Mouse (Mus musculus) monocyte, adult 2 months (primary cell): ENCODE data around the gene Gm17606.

Experiments used
- DNase-seq, 2 experiments: peaks; one replicate each; pipeline ENCODE4 v3.0.0; 2022; ENCODE audit warnings: low spot score in 2 of 2, low read depth in 1 of 2

Gene Gm17606

DNA sequence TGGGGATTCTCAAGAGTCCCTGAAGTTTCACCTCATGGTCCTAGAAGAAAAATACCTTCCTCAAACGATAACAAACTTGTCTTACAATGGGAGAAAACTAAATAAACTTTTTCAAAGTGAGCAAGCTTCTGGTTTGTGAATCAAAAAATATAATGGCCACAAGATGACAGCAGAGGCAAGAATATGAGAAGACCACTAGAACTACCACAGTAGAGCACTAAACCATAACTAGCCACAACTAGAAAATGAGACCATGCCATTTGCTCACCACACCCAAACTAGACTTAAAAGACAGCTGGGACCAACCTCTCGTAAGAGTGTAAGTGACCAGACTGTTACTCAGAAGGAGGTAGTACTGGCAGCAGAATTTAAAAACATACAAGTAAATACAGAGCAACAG, 19.3 kb downstream of the Gm17606 start:
- no peak for DNase-seq

DNA sequence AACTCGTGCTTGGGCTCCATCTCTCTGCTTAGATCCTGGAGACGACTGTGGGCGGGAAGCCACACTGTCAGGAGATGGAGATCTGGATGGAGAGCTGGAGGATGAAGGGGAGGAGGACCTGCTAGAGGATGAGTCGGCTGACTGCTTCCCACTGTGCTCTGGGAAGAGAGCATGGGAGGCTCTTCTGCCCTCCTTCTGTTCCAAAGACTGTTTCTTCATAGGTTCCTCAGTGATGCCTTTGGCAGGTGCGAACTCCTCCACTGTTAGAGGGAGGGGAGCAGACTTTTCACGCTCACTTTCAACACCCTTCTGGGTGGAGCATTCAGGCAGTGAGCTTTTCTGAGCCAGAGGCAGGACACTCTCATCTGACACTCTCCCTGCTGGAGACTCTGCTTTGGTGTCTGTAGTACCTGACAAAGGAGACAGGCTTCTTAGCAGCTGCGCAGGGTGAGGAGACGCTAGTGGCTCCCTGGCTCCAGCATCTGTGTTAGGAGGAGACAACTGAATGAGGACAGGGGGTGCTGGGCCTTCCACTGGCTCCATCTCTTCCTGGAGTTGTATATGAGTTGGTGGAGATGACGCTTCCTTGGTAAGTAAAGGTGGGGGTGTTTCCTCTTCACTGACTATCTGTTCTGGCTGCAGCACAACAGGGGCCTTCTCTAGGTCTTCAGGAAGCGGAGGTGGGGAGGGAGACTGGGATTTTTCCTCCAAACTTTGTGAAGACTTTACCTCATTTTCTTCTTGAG, 23.9 kb downstream of the Gm17606 start:
- no peak for DNase-seq

DNA sequence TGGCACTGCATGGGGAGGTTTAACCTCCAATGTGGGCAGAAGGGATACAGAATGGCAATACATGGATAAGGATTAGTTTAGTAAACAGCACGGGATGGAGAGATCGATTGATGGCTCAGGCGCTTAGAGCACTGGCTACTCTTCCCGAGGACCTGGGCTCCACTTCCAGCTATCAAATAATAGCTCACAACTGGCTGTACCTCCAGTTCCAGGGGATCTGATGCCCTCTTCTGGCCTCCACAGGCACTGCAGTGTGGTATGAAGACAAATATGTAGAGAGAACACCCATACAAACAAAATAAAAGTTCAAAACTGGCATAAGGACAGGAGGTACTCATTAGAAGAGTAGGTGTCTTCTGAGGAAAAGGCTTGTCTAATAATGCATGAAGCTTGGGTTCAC, 28.6 kb downstream of the Gm17606 start:
- DNase-seq = peak in 1 of 2 experiments; percentile 22

DNA sequence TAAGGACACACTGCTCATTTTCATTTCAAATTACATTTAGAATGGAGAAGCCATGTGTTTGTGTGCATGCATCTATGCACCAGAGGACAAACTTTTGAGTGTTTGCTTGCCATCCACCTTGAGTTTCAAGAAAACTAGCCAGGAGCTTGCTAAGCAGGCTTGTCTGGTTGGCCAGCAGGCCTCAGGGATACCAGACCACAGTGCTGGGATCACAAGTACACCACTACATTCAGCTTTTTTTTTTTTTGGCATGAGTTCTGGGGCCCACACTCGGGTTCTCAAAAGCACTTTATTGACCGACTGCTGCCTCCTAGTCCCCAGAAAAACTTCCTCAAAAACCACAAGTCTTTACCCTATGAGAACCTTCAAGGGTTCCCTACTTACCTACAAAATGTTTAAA, 33.6 kb downstream of the Gm17606 start:
- DNase-seq = no peak

DNA sequence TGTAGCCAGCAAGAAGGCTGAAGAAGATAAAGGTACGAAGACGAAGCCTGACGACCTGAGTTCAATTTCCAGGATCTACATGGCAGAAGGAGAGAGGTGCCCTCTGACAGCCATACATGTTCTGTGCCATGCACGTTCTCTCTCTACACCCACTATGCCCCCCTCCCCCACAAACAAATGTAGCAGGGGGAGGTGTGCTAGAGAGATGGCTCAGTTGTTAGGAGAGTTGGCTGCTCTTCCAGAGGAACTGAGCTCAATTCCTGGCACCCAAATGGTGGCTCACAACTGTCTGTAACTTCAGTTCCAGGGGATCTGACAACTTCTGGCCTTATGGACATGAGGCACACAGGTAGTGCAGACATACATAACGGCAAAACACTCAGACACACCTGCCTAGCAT, 35.5 kb downstream of the Gm17606 start:
- no peak for DNase-seq

DNA sequence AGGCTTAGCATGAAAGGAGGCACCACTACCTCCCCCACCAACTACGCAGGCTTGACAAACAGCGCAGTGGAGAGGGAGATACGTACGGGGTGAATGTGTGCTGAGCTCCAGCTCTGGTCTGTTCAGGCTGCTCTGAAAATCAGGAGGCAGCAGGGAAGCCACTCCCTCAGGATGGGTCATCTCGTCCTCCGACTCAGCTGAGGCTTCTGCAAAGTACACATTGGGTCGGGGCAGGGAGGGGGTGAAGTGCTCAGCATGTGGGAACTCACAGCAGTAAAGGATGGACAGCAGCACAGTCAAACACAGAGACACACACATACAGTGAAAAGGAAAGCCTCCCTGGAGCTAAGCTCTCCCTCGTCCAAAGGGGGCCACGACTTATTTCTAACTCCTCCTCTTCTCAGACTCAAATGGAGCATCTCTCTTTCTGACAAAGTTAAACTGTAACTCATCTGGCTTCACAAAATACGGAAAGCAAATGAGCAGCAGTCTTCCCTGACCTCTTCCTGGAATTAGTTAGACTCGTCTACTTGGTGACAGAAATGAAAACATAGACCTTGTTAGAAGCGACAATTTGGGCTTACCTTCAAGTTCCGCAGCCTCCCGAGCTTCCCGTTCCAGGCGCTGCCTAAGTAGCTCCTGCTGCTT, 38.0 kb downstream of the Gm17606 start:
- no peak for DNase-seq

DNA sequence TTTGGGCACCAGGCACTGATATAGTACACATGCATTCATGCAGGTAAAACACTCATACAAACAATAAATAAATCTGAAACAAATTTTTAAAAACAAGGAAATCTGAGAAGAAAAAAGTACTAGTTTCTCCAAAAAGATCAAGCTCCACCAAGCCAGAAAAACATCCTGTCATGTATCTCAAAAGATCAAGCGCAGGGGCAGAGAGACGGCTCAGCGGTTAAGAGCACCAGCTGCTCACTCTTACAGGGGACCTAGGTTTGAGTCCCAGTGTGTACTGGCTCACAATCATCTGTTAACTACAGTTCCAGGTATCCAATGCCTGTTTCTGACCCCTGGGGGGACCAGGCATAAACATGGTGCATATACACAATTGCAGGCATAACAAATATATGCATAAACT, 41.6 kb downstream of the Gm17606 start:
- DNase-seq = no peak

DNA sequence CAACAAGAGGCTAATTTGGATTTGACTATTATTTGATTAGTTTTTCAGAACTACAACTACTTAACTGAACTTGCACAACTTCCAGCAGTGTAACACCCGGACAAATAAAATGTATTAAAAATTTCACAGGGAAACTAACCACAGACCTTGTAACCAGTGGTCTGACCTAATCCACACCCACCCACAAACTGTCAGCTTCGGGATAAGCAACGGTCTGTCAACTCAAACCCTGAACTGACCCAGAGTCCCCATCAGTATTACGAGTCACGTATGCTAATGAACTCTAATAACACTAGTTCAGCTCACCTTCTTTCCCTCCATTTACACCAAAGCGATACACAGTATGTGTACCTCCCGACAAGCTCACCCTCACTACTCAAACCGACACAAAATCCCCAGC, 44.7 kb downstream of the Gm17606 start:
- no peak for DNase-seq

DNA sequence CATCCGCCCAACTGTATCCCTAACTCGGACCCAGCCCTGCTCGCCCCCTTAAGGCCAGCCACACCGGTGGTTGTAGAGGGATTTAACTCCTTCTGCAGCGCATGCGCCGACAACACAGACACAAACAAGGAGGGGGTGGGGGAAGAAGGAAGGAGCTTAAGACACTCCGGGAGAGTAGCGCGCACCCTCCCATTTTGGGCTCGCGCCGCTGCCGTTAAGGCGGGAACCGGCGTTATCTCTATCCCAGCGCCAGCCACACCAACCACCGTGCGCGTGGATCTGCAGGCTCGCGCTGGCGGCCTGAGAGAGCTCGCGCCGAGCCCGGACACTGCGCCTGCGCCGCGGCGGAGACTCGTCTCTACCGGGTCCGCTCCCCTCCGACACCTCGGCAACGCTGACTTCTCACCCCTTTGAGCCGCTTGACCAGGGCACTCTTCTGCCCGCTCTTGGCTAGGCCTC, 45.3 kb downstream of the Gm17606 start, which contains the start of gene 1700123O20Rik:
TSS of gene 1700123O20Rik (plus strand) at position 154 of the 459 bp plus-strand sequence.
- peak in 1 of 2 experiments; percentile 38 for DNase-seq

DNA sequence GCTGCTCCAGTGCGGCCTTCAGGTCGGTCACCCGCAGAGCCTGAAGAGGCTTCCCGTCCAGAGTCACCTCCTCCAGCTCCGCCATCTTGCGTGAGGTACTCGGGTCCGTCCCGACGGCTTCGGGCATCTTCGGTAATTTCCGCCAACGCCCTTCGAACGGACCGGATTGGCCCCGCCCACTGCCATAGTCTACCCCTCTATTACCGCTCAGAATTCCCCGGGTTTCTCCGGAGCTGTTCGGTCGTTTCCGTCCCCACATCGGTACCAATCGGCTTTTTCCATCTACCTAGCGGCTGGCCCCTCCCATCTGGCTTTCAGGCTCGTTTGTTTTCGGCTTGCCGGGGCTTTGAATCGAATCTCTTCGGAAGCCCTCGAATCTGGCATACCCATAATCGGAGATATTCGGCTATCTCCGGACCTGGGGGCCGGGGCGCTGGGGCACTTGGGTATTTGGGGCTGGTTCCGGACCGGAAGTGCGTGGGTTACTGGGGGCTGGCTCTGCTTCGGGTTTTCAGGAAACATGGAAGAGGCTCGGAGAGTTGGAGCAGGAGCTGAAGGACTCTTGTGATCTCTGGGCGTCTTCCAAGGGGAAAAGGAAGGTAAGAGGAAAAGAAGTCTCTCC, 45.9 kb downstream of the Gm17606 start, which contains the start of gene Acin1:
TSS of gene Acin1 (minus strand) at position 410 of the 622 bp plus-strand sequence.
- peak; percentile 99 to 100 for DNase-seq

DNA sequence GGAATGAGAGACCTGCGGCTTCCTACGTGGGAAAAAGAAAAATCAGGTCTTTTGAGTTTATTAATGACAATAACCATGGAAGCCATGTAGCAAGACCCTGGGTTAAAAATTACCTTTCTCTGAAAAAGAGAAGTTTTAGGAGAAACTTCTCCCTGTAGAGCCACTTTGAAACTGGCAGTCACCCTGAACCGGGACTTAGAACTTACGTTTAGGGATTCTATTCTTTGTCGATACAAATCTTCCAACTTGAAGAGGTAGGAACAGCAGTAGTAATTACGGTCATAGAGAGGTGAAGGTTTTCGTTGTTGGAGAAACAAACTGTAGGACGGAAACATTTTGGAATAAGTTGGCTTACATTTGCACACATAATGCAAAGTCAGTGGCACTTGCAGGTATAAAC, 46.5 kb downstream of the Gm17606 start:
- no peak for DNase-seq

DNA sequence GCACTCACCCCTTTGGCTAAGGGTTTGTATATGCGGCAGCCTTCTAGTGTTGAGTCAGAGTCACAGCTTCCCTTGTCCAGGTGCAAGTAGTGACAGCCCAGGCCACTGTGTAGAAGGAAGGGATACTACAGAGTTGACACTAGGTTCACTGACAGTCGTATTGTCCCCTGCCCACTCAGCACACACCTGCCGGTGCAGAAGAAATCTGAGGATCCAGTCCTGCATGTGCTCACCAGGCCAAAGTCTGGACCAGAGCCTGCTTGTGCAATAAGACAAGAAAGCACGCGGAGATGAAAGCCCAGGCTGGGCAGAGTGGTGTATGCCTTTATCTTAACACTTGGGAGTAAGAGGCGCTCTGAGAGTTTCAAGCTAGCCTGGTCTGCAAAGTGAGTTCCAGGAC, 54.3 kb downstream of the Gm17606 start:
- DNase-seq = no peak

DNA sequence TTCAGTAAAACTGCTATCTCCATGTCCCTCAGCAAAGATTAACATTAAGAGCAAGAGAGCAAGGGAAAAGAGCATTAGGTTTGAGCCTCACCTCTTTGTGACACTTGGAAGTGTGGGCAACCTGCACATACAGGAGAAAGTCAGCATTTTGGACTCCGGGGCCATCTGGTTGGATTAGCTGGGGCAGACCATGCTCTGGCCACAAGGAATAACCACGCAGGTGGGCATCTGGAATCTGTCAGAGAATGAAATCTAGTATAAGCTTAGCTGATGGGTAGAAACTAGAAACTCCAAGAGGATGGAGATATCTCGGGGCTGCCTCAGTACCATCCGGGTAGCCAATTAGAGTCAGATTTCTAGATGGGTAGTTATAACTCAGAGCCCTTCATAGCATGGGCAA, 56.0 kb downstream of the Gm17606 start:
- no peak for DNase-seq
